Mouse (Mus musculus) kidney, postnatal 0 days (tissue): ENCODE data around the gene Rbfox2. TPM values are rescaled to one million over a fixed set of nuclear protein-coding genes. Genes with fewer than 3 reads are reported as not detected.
A peak's percentile ranks its signal among the peaks of the same experiment; 100 is the strongest.

Experiments used
- ATAC-seq: fragments of 200-750 bp; cut with Nextera tagmentation; replicated peaks from 2 replicates; pipeline ENCODE4 v1.8.0; 2017; ENCODE audit warnings: low read depth, moderate number of reproducible peaks, moderate TSS enrichment, moderate library complexity; ENCODE audit not compliant: low FRiP score
- DNase-seq: peaks from one replicate; pipeline ENCODE4 v3.0.0-alpha.2; 2016; ENCODE audit warnings: low spot score
- H3K27ac ChIP-seq: fragments of 300-500 bp; sonication (generic); 2 replicates; pipeline ENCODE4 v1.5.1; 2014; ENCODE audit warnings: mild to moderate bottlenecking
- H3K27me3 ChIP-seq: fragments of 300-500 bp; sonication (generic); 2 replicates; pipeline ENCODE4 v1.6.1; 2014; ENCODE audit warnings: low read length, mixed read lengths; ENCODE audit not compliant: insufficient read depth
- H3K36me3 ChIP-seq: fragments of 300-500 bp; sonication (generic); 2 replicates; pipeline ENCODE4 v1.6.1; 2014; ENCODE audit warnings: low read length, mixed read lengths; ENCODE audit not compliant: insufficient read depth
- H3K4me1 ChIP-seq: fragments of 300-500 bp; sonication (generic); replicated peaks from 2 replicates; pipeline ENCODE4 v1.6.1; 2014; ENCODE audit warnings: antibody characterized with exemption, low read length, mixed read lengths; ENCODE audit not compliant: insufficient read depth
- H3K4me2 ChIP-seq: fragments of 300-500 bp; sonication (generic); 2 replicates; pipeline ENCODE4 v1.6.1; 2014; ENCODE audit warnings: mild to moderate bottlenecking, low read length, moderate library complexity, mixed read lengths
- H3K4me3 ChIP-seq: fragments of 300-500 bp; sonication (generic); replicated peaks from 2 replicates; pipeline ENCODE4 v1.5.1; 2014; ENCODE audit warnings: low read depth, low read length
- H3K9ac ChIP-seq: fragments of 300-500 bp; sonication (generic); 2 replicates; pipeline ENCODE4 v1.6.1; 2014; ENCODE audit warnings: low read depth, low read length
- H3K9me3 ChIP-seq: fragments of 300-500 bp; sonication (generic); replicated peaks from 2 replicates; pipeline ENCODE4 v1.6.1; 2016; ENCODE audit warnings: low read length, inconsistent platforms, mixed read lengths
- CTCF ChIP-seq: IDR thresholded peaks from 2 replicates; pipeline ENCODE4 v1.5.1; 2016; ENCODE audit warnings: antibody characterized with exemption, low read depth, mild to moderate bottlenecking, moderate library complexity
- whole genome bisulfite sequencing: fragments of 180-500 bp; shearing (Covaris S2); extraction: QIAGEN DNeasy Blood & Tissue Kit; methylation state at CpG from one replicate; pipeline ENCODE4 v1.1.7; 2014; 5-methylcytosine and 5-hydroxymethylcytosine counted together
- polyA plus RNA-seq: library from polyadenylated mRNA; unstranded; fragments of >200 nt; fragmentation: Nextera tagmentation; extraction: Ambion mirVana; gene quantifications from 2 replicates; pipeline ENCODE4 v1.2.1, GENCODE M21; 2015

The Rbfox2 gene
- polyA plus RNA-seq, 1 experiment from 2014 or later = 22.7 TPM

- Histone ChIP-seq H3K4me3 (no peak overlapping the region), H3K27me3 (no peaks in the 10 kb centered on the region), H3K4me1 (no peaks in the 10 kb centered on the region), H3K27ac (no peak overlapping the region), H3K4me2 (no peak overlapping the region), H3K36me3 (no peaks in the 10 kb centered on the region), H3K9ac (no peak overlapping the region), H3K9me3 (no peaks in the 10 kb centered on the region)
- TF ChIP-seq CTCF = no peak
- ATAC-seq (no peak), DNase-seq (no peak)
- WGBS = 56% methylated on average over 10 of the region's 10 CpGs
Observed at GRCm38 (mm10) chr15:77045609-77046008, 261.2 kb downstream of the Rbfox2 start.

DNA sequence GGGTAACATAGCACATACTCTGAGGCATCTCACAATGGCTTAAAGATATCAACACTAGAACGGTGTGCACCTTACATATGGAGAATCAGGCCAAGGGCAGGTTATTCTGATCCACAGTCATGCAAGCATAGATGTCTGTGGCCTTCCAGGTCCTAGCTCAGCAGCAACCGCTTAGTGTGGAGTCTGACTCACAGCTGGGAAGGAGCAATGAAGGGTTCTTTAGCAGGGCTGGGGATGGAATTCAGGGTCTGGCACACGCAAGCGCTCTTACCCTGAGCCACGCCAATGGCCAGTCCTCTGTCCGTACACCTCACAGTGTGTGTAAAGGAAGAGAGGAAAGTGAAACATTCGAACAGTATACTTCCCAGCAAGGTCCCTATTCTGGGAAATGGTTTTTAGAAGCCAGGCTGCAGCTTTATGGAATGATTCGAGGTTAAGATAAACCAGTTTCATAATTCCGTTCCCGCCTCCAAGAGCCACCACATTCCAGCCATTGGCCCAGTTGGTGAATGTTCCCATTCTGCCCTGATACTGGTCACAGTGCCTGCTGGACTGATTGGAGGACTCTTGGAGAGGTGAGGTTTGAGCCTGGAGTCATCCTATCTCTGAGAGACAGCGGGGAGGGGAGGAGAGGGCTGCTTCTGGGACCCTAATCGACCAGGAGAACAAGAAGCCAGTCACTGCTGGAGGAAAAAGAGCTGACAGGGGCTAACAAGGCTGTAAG lies 262.0 kb downstream of the Rbfox2 start, which contains the start of gene Apol6:
Gene Apol6, plus strand, starts transcription at position 133 of the 724 bp plus-strand sequence.
- no peaks in the 10 kb centered on the region for H3K9me3 ChIP-seq
- DNase-seq = no peak
- WGBS = 81% methylated on average over 12 of the region's 12 CpGs
- no peaks in the 10 kb centered on the region for H3K27me3 ChIP-seq
- no peak for ATAC-seq
- no peak within 1 kb of the TSS for H3K27ac ChIP-seq
- H3K4me3 ChIP-seq = no peak within 1 kb of the TSS
- H3K9ac ChIP-seq = no peak within 1 kb of the TSS
- H3K4me2 ChIP-seq = no peak within 1 kb of the TSS
- H3K4me1 ChIP-seq = 0 out of 2 replicates have a peak, but pooled peaks cover 3% of the 10 kb centered on the region
- no peak for TF ChIP-seq CTCF
- no peaks in the 10 kb centered on the region for H3K36me3 ChIP-seq

- no peak overlapping the region for H3K4me2 ChIP-seq
- H3K9ac ChIP-seq = no peak overlapping the region
- no peak for DNase-seq
- H3K27ac ChIP-seq = no peak overlapping the region
- no peak overlapping the region for H3K4me3 ChIP-seq
- ATAC-seq = no peak
- 69% methylated on average over 3 of the region's 3 CpGs for WGBS
- peaks cover 22% of the 10 kb centered on the region for H3K4me1 ChIP-seq
- H3K9me3 ChIP-seq = no peaks in the 10 kb centered on the region
- no peak for TF ChIP-seq CTCF
- no peaks in the 10 kb centered on the region for H3K36me3 ChIP-seq
- no peaks in the 10 kb centered on the region for H3K27me3 ChIP-seq
Observed at GRCm38 (mm10) chr15:77040784-77041183, 266.0 kb downstream of the Rbfox2 start.

- Histone ChIP-seq H3K27ac (no peak overlapping the region), H3K9ac (no peak overlapping the region), H3K4me3 (no peak overlapping the region), H3K27me3 (no peaks in the 10 kb centered on the region), H3K36me3 (no peaks in the 10 kb centered on the region), H3K9me3 (no peaks in the 10 kb centered on the region), H3K4me2 (no peak overlapping the region), H3K4me1 (peaks cover 22% of the 10 kb centered on the region)
- ATAC-seq (no peak), DNase-seq (no peak)
- TF ChIP-seq CTCF = no peak
- 70% methylated on average over 8 of the region's 9 CpGs for WGBS
Observed at GRCm38 (mm10) chr15:77039211-77039700, 267.5 kb downstream of the Rbfox2 start.

- no peak for TF ChIP-seq CTCF
- H3K27me3 ChIP-seq = no peaks in the 10 kb centered on the region
- peak overlapping the region; percentile 81 for H3K27ac ChIP-seq
- H3K36me3 ChIP-seq = no peaks in the 10 kb centered on the region
- DNase-seq (peak; percentile 95), ATAC-seq (peak; percentile 77)
- no peak overlapping the region for H3K4me2 ChIP-seq
- H3K9ac ChIP-seq = no peak overlapping the region
- WGBS = 7% methylated on average over 10 of the region's 11 CpGs
- H3K9me3 ChIP-seq = no peaks in the 10 kb centered on the region
- peaks cover 22% of the 10 kb centered on the region for H3K4me1 ChIP-seq
- no peak overlapping the region for H3K4me3 ChIP-seq
Observed at GRCm38 (mm10) chr15:77037278-77038161, 269.3 kb downstream of the Rbfox2 start.

- H3K9me3 ChIP-seq = no peaks in the 10 kb centered on the region
- H3K4me1 ChIP-seq = peaks cover 22% of the 10 kb centered on the region
- no peaks in the 10 kb centered on the region for H3K27me3 ChIP-seq
- no peaks in the 10 kb centered on the region for H3K36me3 ChIP-seq
- DNase-seq (no peak), ATAC-seq (no peak)
- H3K27ac ChIP-seq = peak overlapping the region; percentile 81
- no peak for TF ChIP-seq CTCF
- H3K9ac ChIP-seq = 0 out of 2 replicates have a peak overlapping the region, but pooled peaks have one; percentile 6
- no peak overlapping the region for H3K4me2 ChIP-seq
- H3K4me3 ChIP-seq = no peak overlapping the region
- 4% methylated on average over 2 of the region's 2 CpGs for WGBS
Observed at GRCm38 (mm10) chr15:77036989-77037277, 269.9 kb downstream of the Rbfox2 start.
